Mouse (Mus musculus) heart, postnatal 4 days (tissue): ENCODE measurements around the gene Klhl7. TPM values are rescaled to one million over a fixed set of nuclear protein-coding genes. Genes with fewer than 3 reads are reported as not detected.

Source experiments
- DNase-seq: peaks from one replicate; pipeline ENCODE4 v3.0.0; 2021
- total RNA-seq, 2 experiments: library from RNA; stranded (reverse); gene quantifications; 2 replicates each; pipeline ENCODE4 v1.2.3; 2021

Klhl7 gene
- total RNA-seq, 2 experiments from 2014 or later, result 60.2 to 62.0 TPM

DNA sequence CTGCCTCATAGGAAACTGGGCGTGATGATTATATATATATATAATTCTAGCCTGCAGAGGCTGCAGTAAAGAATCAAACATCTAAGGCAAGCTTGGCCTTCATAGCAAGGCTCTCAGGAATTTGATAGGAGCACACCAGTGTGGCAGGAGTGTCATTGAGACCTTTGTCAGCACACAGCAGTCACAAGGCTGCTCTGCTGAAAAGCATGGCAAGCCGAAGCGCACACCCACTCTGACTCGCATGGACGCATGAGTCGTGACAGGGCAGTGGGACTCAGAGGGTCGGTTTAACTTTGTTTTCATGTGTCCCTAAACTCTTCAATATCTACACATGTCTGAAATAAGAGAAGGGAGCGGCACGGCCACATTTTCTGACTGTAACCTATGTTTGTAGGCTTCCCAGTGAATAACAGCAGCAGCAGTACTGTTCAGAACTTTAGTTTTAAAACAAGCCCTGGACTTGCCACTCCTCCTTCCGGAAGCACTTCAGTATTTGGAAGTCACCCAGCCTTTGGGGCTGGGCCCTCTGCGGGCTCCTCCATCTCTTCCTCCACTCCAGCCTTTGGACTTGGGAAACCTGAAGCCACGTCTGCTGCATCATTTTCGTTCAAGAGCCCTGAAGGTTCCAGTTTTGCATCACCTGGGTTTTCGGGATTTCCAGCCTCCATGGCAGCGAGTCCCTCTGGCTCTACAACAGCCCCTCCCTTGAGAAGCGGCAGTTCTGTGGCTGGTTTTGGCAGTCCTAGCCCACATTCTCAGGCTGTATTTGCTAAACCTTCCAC lies 81.3 kb downstream of the Klhl7 start:
- DNase-seq, result peak; percentile 51

GRCm38 (mm10) chr5:24182296-24182734 lies 81.9 kb downstream of the Klhl7 start:
- peak; percentile 40 for DNase-seq

DNA sequence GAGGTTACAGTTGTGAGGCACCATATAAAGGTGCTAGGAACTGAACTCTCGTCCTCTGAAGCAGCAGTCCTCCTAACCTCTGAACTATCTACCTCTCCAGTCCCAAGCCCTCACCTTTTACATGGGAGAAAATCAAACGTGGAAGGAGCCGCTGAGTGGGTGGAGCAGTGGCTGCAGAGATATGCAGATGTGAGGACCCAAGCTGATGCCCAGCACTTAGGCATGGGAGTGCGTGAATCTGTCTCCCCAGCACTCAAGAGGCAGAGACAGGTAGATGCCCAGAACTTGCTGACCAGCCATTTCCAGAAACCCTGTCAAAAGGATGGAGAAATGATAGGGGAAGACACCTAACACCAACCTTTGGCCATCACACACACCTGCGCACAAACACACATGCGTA lies 82.7 kb downstream of the Klhl7 start:
- DNase-seq, result no peak

DNA sequence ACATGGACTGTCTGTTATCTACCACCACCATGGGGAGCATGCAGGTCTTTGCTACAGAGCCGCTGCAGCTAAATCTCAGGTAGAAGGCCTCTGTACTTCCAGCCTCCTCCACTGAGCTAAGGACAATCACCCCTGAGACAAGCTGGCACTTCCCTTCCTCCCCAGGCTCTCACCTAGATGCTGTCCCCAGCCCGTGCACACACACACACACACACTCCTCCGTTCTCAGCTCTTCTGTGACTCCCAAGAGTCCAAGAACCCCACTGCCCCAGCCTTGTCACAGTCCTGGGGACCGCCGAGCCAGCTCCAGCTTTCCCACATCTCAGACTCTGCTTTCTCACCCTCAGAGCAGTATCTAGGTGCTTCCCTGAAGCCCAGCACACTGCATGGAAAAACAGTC lies 83.6 kb downstream of the Klhl7 start:
- DNase-seq, result no peak

- DNase-seq, result no peak
These were observed 88.1 kb downstream of the Klhl7 start for GRCm38 (mm10) chr5:24188476-24188875.

GRCm38 (mm10) chr5:24191821-24192220 lies 91.4 kb downstream of the Klhl7 start:
- no peak for DNase-seq

- DNase-seq, result no peak
These were observed 100.6 kb downstream of the Klhl7 start for GRCm38 (mm10) chr5:24201006-24201405.

DNA sequence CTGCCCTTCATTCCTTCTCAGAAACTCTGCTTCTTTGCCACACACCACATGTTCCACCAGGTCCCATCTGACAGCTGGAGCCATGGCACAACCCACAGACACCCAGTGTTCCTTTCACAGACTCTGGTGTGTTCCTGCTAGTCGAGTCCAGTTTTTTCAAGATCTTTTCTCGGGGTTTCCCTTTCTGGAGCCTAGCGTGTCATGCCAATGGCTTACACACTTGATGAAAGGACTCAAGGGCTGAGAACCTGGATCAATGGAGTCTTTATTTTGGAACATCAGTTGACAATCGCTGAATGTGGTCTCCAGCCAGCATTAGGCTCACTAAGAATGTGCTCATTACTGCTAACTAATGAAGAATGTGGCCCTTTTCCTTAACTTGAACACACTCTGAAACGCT lies 102.1 kb downstream of the Klhl7 start:
- no peak for DNase-seq

DNA sequence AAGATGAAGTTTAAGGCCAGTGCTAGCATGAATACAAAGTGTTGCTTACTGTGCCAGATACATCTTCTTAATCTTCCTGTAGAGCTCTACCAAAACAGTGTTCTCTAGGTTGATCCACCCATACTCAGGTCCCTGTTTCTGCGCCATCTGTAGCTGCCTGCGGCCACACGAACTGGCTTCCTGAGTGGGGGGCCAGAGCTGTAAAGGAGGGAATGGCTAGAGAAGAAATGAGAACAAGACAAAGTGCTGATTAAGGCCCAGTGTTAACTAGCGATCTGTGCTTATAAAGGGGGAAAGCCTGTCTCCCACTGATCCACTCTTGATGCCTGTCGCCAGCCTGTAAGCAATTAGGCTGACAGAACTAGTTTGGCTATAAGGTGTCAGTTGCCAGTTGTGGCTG lies 102.9 kb downstream of the Klhl7 start:
- DNase-seq, result no peak

GRCm38 (mm10) chr5:24207965-24208364 lies 107.6 kb downstream of the Klhl7 start:
- DNase-seq, result no peak

DNA sequence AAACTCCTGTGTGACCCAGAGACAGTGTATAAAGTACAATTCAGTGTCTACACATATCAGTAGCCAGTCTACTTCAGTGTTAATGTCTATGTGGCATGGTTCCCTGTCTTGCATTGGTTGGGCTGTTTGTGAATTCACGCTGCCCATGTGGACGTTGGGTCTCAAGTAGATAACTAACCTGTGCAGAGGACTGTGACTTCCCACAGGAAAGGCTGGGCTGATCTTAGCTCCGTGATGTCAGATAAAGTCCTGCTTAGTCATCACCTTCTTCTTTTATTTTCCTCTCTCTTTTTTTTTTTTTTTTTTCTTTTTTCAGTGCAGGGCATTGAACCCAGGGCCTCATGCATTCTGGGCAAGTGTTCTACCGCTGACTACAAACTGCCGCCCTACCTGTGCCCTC lies 108.1 kb downstream of the Klhl7 start:
- no peak for DNase-seq

Other genes starting within 250 kb of the Klhl7 start
- 10 to 100 TPM; 62.4 to 65.1 TPM for gene Fam126a, start 69.9 kb upstream of the Klhl7 start, total RNA-seq
- gene Nupl2, start 64.4 kb downstream of the Klhl7 start, total RNA-seq, result 10 to 100 TPM; 10.6 to 11.2 TPM